Comparison of ENCODE assay signal across 18 mouse cellular contexts in genomic region chr10:116957867-116958551, GRCm38 (mm10). TPM values are rescaled to one million over a fixed set of nuclear protein-coding genes. Genes with fewer than 3 reads are reported as not detected.
"Had no signal": no experiment of that assay in that cellular context is flagged by ENCODE, and none has a peak within 500 bp of the region (broad histone marks: within the 10 kb centered on the region; RNA-seq: fewer than 3 reads in every experiment).

No protein-coding gene starts in this region.

- ATAC-seq: intestine, postnatal 0 days; liver, postnatal 0 days; midbrain, embryonic 13.5 days had no signal

- H3K9ac ChIP-seq: limb, embryonic 12.5 days; liver, embryonic 13.5 days; liver, postnatal 0 days; lung, embryonic 15.5 days; midbrain, embryonic 13.5 days had no signal

- H3K4me2 ChIP-seq: limb, embryonic 12.5 days; liver, embryonic 13.5 days; lung, embryonic 15.5 days; midbrain, embryonic 13.5 days had no signal

- H3K27me3 ChIP-seq: limb, embryonic 12.5 days; liver, embryonic 13.5 days; lung, embryonic 15.5 days; midbrain, embryonic 13.5 days had no signal

- H3K9me3 ChIP-seq: liver, embryonic 13.5 days; lung, embryonic 15.5 days; midbrain, embryonic 13.5 days had no signal

- DNase-seq: layer of hippocampus, adult 9-11 months; layer of hippocampus, postnatal 36 days; liver; liver, embryonic 13.5 days; liver, postnatal 0 days; lung, postnatal 14 days; retina, postnatal 1 day; right cerebral cortex, postnatal 4 days; spleen, adult 18-20 months; thymus, adult 18-20 months; thymus, postnatal 14 days had no signal

- H3K27ac ChIP-seq: limb, embryonic 12.5 days; liver, embryonic 13.5 days; lung, embryonic 15.5 days; midbrain, embryonic 13.5 days had no signal

- H3K4me3 ChIP-seq: limb, embryonic 12.5 days; liver, embryonic 13.5 days; lung, embryonic 15.5 days; midbrain, embryonic 13.5 days had no signal

- H3K36me3 ChIP-seq: limb, embryonic 12.5 days; liver, embryonic 13.5 days; lung, embryonic 15.5 days; midbrain, embryonic 13.5 days had no signal

- H3K4me1 ChIP-seq: liver, embryonic 13.5 days; lung, embryonic 15.5 days; midbrain, embryonic 13.5 days had no signal

RNA-seq across cellular contexts. Expression of gene Gm10271, which starts 14.4 kb away (rescaled TPM):
- polyA plus RNA-seq: intestine, postnatal 0 days; limb, embryonic 12.5 days; liver, embryonic 13.5 days; liver, postnatal 0 days; lung, embryonic 15.5 days; midbrain, embryonic 13.5 days; midbrain, postnatal 0 days; neural tube, embryonic 14.5 days; stomach, embryonic 14.5 days had no signal

RNA-seq across cellular contexts. Expression of gene Best3, which starts 28.1 kb away (rescaled TPM):
- polyA plus RNA-seq: intestine, postnatal 0 days; liver, postnatal 0 days; stomach, embryonic 14.5 days had no signal
